Mouse (Mus musculus): ENCODE data around the gene Ptprk. TPM values are rescaled to one million over a fixed set of nuclear protein-coding genes. Genes with fewer than 3 reads are reported as not detected.

The Ptprk gene
- 10 to 100 TPM; 20.0 to 21.0 TPM for total RNA-seq (2021)
- 8.6 and 12.2 TPM in 2 replicates for polyA plus RNA-seq (2012; rRNA removed)
- long read RNA-seq, partial matches to known transcripts, result 5 of 14 reads
- long read RNA-seq, other reads (novel, unspliced or antisense), result 9 of 14 reads

DNA sequence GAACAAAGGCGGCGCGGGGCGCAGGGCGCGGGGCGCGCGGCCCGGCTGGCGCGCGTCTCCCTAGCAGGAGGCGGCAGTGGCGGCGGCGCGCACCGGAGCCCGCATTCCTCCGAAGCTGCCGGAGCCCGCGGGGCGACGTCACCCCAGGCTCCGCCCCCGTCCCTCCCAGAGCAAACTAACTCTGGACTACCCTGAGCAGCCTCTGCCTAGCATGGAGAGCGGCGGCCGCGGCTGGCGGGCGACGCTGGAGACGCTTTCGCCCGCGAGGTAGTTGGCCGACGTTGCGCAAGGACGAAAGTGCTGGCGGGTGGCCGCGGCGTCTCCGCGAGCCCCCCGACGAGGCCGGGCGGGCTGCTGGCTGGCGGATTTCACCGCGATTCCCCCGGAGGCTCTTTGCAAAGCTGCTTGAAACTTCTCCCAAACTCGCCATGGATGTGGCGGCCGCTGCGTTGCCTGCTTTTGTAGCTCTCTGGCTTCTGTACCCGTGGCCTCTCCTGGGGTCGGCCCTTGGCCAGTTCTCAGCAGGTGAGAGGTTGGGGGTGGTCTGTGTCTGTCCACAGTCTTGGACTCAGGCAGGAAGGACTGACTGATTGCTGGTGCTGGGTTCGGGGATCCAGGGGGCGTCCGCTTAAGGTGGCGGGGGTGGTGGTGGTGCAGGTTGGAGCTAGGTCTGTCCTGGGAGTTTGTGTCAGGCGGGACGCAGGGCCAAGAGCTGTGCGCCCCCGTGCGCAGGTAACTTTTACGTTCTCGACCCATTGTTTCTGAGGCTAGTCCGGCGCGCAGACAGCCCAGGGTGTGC lies at the start of gene Ptprk:
TSS of gene Ptprk (plus strand) at position 168 of the 799 bp plus-strand sequence.
- under 1% methylated on average over 70 of the region's 77 CpGs for WGBS
- intact Hi-C loops (cut with DNase I), result no loop called here
- TF ChIP-seq EP300 (IDR thresholded peaks at IDR 0.05; ENCODE audit: insufficient read depth, low read depth, low read length), result no peak
- peak; percentile 87 for TF ChIP-seq POLR2A (IDR thresholded peaks at IDR 0.05; ENCODE audit: insufficient read depth, low read depth, low read length)
- no peak; the same call in 1 of the 2 replicates for TF ChIP-seq CTCF (IDR thresholded peaks at IDR 0.05)

DNA sequence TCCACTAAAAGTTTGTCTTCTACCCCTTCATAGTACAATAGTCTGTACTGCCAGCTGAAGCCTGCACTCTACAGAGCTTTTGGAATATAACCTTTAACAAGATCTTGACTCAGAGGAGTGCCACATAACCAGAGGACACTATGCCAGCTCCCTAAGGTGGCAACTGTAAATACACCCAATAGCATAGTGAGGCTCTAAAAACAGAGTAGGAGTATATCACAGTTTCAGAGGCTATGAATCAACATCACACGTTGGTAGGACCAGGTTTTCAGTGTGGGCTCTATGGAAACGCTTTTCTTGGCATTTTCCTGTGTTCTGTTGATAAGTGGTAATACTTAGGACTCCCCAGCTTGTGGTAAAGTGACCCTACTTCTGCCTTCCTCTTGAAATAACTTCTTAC lies 46.8 kb upstream of the Ptprk start:
- Histone ChIP-seq H3K4me3 (no peak overlapping the region), H3K27me3 (ENCODE audit: control insufficient read depth, insufficient read depth, low read length) (no peaks in the 10 kb centered on the region), H3K27ac (no peak overlapping the region), H3K4me1 (ENCODE audit: control insufficient read depth, insufficient read depth, low read length) (no peaks in the 10 kb centered on the region), H3K36me3 (ENCODE audit: control insufficient read depth, insufficient read depth, low read length) (no peaks in the 10 kb centered on the region), H3K79me2 (replicated peaks; ENCODE audit: control insufficient read depth, insufficient read depth, low read length) (no peaks in the 10 kb centered on the region), H3K9ac (ENCODE audit: low read depth, low read length) (no peak overlapping the region)
- intact Hi-C loops (cut with DNase I), result no loop called here
- WGBS, result 57% methylated on average over 2 of the region's 2 CpGs
- TF ChIP-seq POLR2A (IDR thresholded peaks at IDR 0.05; ENCODE audit: insufficient read depth, low read depth, low read length) (no peak), CTCF (IDR thresholded peaks at IDR 0.05) (no peak), EP300 (IDR thresholded peaks at IDR 0.05; ENCODE audit: insufficient read depth, low read depth, low read length) (no peak)
- DNase-seq, result no peak

More for the DNA sequence above, at the start of gene Ptprk:
- no peaks in the 10 kb centered on the region for H3K4me1 ChIP-seq (ENCODE audit: control insufficient read depth, insufficient read depth, low read length)
- no peaks in the 10 kb centered on the region for H3K79me2 ChIP-seq (replicated peaks; ENCODE audit: control insufficient read depth, insufficient read depth, low read length)
- DNase-seq, result peak; percentile 95 to 97
- peak within 1 kb of the TSS; percentile 75 for H3K4me3 ChIP-seq
- H3K36me3 ChIP-seq (ENCODE audit: control insufficient read depth, insufficient read depth, low read length), result no peaks in the 10 kb centered on the region; the same call in 1 of the 2 replicates
- peak within 1 kb of the TSS; percentile 96 for H3K27ac ChIP-seq
- peak within 1 kb of the TSS; percentile 90 for H3K9ac ChIP-seq (ENCODE audit: low read depth, low read length)
- no peaks in the 10 kb centered on the region for H3K27me3 ChIP-seq (ENCODE audit: control insufficient read depth, insufficient read depth, low read length)

GRCm38 (mm10) chr10:28036456-28036855 lies 38.2 kb upstream of the Ptprk start:
- TF ChIP-seq CTCF (IDR thresholded peaks at IDR 0.05) (no peak), EP300 (IDR thresholded peaks at IDR 0.05; ENCODE audit: insufficient read depth, low read depth, low read length) (no peak), POLR2A (IDR thresholded peaks at IDR 0.05; ENCODE audit: insufficient read depth, low read depth, low read length) (no peak)
- intact Hi-C loops (cut with DNase I), result no loop called here
- Histone ChIP-seq H3K27me3 (ENCODE audit: control insufficient read depth, insufficient read depth, low read length) (no peaks in the 10 kb centered on the region), H3K9ac (ENCODE audit: low read depth, low read length) (no peak overlapping the region), H3K36me3 (ENCODE audit: control insufficient read depth, insufficient read depth, low read length) (no peaks in the 10 kb centered on the region), H3K27ac (no peak overlapping the region), H3K4me1 (ENCODE audit: control insufficient read depth, insufficient read depth, low read length) (no peaks in the 10 kb centered on the region), H3K79me2 (replicated peaks; ENCODE audit: control insufficient read depth, insufficient read depth, low read length) (no peaks in the 10 kb centered on the region), H3K4me3 (no peak overlapping the region)
- WGBS, result 93% methylated on average over 1 of the region's 1 CpGs
- no peak for DNase-seq

DNA sequence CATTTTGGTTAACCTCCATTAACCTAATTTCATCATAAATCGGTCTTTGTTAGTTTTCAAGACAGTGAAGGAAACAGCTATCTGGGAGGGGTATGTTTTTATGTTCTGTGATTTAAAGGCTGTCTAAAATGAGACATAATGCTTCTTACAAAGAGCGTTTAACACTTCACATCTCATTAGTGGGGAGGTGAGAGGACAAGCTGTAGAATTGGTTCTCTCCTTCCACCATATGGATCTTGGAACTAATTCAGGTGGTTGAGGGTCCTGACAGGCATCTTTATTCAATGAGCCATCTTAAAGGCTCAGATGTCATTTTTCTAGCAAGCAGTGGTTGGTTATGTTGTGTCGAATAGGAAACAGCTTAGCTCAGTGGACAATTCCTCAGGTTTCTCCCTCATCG lies 19.9 kb upstream of the Ptprk start:
- WGBS, result 90% methylated on average over 4 of the region's 4 CpGs
- TF ChIP-seq CTCF (IDR thresholded peaks at IDR 0.05) (no peak), POLR2A (IDR thresholded peaks at IDR 0.05; ENCODE audit: insufficient read depth, low read depth, low read length) (no peak), EP300 (IDR thresholded peaks at IDR 0.05; ENCODE audit: insufficient read depth, low read depth, low read length) (no peak)
- H3K79me2 ChIP-seq (replicated peaks; ENCODE audit: control insufficient read depth, insufficient read depth, low read length), result no peaks in the 10 kb centered on the region

GRCm38 (mm10) chr10:28059222-28059621 lies 15.4 kb upstream of the Ptprk start:
- TF ChIP-seq EP300 (IDR thresholded peaks at IDR 0.05; ENCODE audit: insufficient read depth, low read depth, low read length) (no peak), CTCF (IDR thresholded peaks at IDR 0.05) (no peak), POLR2A (IDR thresholded peaks at IDR 0.05; ENCODE audit: insufficient read depth, low read depth, low read length) (no peak)
- Histone ChIP-seq H3K27ac (no peak overlapping the region), H3K4me1 (ENCODE audit: control insufficient read depth, insufficient read depth, low read length) (no peaks in the 10 kb centered on the region), H3K36me3 (ENCODE audit: control insufficient read depth, insufficient read depth, low read length) (no peaks in the 10 kb centered on the region), H3K79me2 (replicated peaks; ENCODE audit: control insufficient read depth, insufficient read depth, low read length) (no peaks in the 10 kb centered on the region), H3K27me3 (ENCODE audit: control insufficient read depth, insufficient read depth, low read length) (no peaks in the 10 kb centered on the region), H3K9ac (ENCODE audit: low read depth, low read length) (no peak overlapping the region), H3K4me3 (no peak overlapping the region)
- intact Hi-C loops (cut with DNase I), result no loop called here
- DNase-seq, result no peak
- 84% methylated on average over 1 of the region's 1 CpGs for WGBS

More for the DNA sequence above, 19.9 kb upstream of the Ptprk start:
- Histone ChIP-seq H3K4me1 (ENCODE audit: control insufficient read depth, insufficient read depth, low read length) (no peaks in the 10 kb centered on the region), H3K36me3 (ENCODE audit: control insufficient read depth, insufficient read depth, low read length) (no peaks in the 10 kb centered on the region), H3K27ac (no peak overlapping the region), H3K9ac (ENCODE audit: low read depth, low read length) (no peak overlapping the region), H3K27me3 (ENCODE audit: control insufficient read depth, insufficient read depth, low read length) (no peaks in the 10 kb centered on the region), H3K4me3 (no peak overlapping the region)
- DNase-seq, result no peak
- intact Hi-C loops (cut with DNase I), result no loop called here

DNA sequence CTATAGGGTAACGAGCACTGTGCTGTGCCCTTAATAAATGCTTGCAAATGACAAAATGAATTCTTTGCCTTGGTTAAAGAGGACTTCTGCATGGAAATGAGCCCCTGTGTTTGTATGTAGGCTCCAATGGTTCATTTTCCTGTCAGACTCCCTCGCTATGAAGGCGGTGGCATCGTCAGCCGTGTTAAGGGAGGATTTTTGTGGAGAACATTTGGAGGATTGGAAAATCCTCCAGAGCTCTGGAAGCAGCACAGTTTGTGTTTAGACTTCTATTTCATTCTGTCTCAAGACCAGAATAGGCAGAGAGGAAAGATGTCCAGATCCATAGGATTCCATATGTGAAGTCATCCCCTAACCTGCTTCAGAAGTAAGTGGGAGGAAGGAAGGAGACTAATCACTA lies 6.6 kb upstream of the Ptprk start:
- H3K27me3 ChIP-seq (ENCODE audit: control insufficient read depth, insufficient read depth, low read length), result no peaks in the 10 kb centered on the region
- intact Hi-C loops (cut with DNase I), result no loop called here
- no peak for DNase-seq
- no peak overlapping the region for H3K9ac ChIP-seq (ENCODE audit: low read depth, low read length)
- H3K79me2 ChIP-seq (replicated peaks; ENCODE audit: control insufficient read depth, insufficient read depth, low read length), result no peaks in the 10 kb centered on the region
- H3K4me3 ChIP-seq, result no peak overlapping the region
- H3K4me1 ChIP-seq (ENCODE audit: control insufficient read depth, insufficient read depth, low read length), result no peaks in the 10 kb centered on the region
- TF ChIP-seq CTCF (IDR thresholded peaks at IDR 0.05), result no peak
- no peak for TF ChIP-seq EP300 (IDR thresholded peaks at IDR 0.05; ENCODE audit: insufficient read depth, low read depth, low read length)
- TF ChIP-seq POLR2A (IDR thresholded peaks at IDR 0.05; ENCODE audit: insufficient read depth, low read depth, low read length), result no peak
- H3K36me3 ChIP-seq (ENCODE audit: control insufficient read depth, insufficient read depth, low read length), result no peaks in the 10 kb centered on the region
- H3K27ac ChIP-seq, result no peak overlapping the region
- WGBS, result 94% methylated on average over 5 of the region's 5 CpGs
